Mouse (Mus musculus) midbrain, embryonic 12.5 days (tissue): ENCODE measurements around the gene Bcas3. TPM values are rescaled to one million over a fixed set of nuclear protein-coding genes. Genes with fewer than 3 reads are reported as not detected.

Experiments used
- ATAC-seq: fragments of 200-750 bp; cut with Nextera tagmentation; 2 replicates; pipeline ENCODE4 v1.8.0; 2017; ENCODE audit warnings: low read depth, moderate TSS enrichment, moderate library complexity; ENCODE audit not compliant: low FRiP score
- H3K27ac ChIP-seq: fragments of 300-500 bp; sonication (generic); replicated peaks from 2 replicates; pipeline ENCODE4 v1.5.1; 2016; ENCODE audit warnings: mild to moderate bottlenecking
- H3K27me3 ChIP-seq: fragments of 300-500 bp; sonication (generic); 2 replicates; pipeline ENCODE4 v1.6.1; 2016; ENCODE audit warnings: mild to moderate bottlenecking
- H3K36me3 ChIP-seq: fragments of 300-500 bp; sonication (generic); 2 replicates; pipeline ENCODE4 v1.6.1; 2016
- H3K4me1 ChIP-seq: fragments of 300-500 bp; sonication (generic); 2 replicates; pipeline ENCODE4 v1.6.1; 2016
- H3K4me2 ChIP-seq: fragments of 300-500 bp; sonication (generic); replicated peaks from 2 replicates; pipeline ENCODE4 v1.6.1; 2016; ENCODE audit warnings: mild to moderate bottlenecking, moderate library complexity
- H3K4me3 ChIP-seq: fragments of 300-500 bp; sonication (generic); 2 replicates; pipeline ENCODE4 v1.5.1; 2016; ENCODE audit warnings: mild to moderate bottlenecking
- H3K9ac ChIP-seq: fragments of 300-500 bp; sonication (generic); replicated peaks from 2 replicates; pipeline ENCODE4 v1.6.1; 2016; ENCODE audit warnings: mild to moderate bottlenecking, moderate library complexity
- H3K9me3 ChIP-seq: fragments of 300-500 bp; sonication (generic); 2 replicates; pipeline ENCODE4 v1.6.1; 2016; ENCODE audit warnings: mild to moderate bottlenecking
- WGBS: fragments of 180-500 bp; shearing (Covaris S2); methylation state at CpG from one replicate; pipeline ENCODE4 v1.1.7; 2016; 5-methylcytosine and 5-hydroxymethylcytosine counted together
- polyA plus RNA-seq: library from polyadenylated mRNA; unstranded; fragments of >200 nt; fragmentation: Nextera tagmentation; extraction: Ambion mirVana; gene quantifications from 2 replicates; pipeline ENCODE4 v1.2.1, GENCODE M21; 2016

Gene Bcas3
- polyA plus RNA-seq, 1 experiment from 2014 or later, result 26.8 TPM

- Histone ChIP-seq H3K27ac (no peak overlapping the region), H3K9me3 (no peaks in the 10 kb centered on the region), H3K27me3 (peaks cover 16% of the 10 kb centered on the region), H3K36me3 (no peaks in the 10 kb centered on the region), H3K4me1 (no peaks in the 10 kb centered on the region; the same call in none of the 2 replicates), H3K4me2 (no peak overlapping the region), H3K4me3 (no peak overlapping the region), H3K9ac (no peak overlapping the region)
- no peak for ATAC-seq
- WGBS, result 66% methylated on average over 4 of the region's 4 CpGs
Measured at GRCm38 (mm10) chr11:85780303-85780702, 427.3 kb downstream of the Bcas3 start.

- WGBS, result 86% methylated on average over 3 of the region's 3 CpGs
- Histone ChIP-seq H3K27me3 (peaks cover 7% of the 10 kb centered on the region), H3K9me3 (no peaks in the 10 kb centered on the region), H3K36me3 (no peaks in the 10 kb centered on the region), H3K4me3 (no peak overlapping the region), H3K9ac (no peak overlapping the region), H3K4me2 (no peak overlapping the region), H3K27ac (no peak overlapping the region), H3K4me1 (no peaks in the 10 kb centered on the region; the same call in 1 of the 2 replicates)
- no peak for ATAC-seq
Measured at GRCm38 (mm10) chr11:85786113-85786718, 433.2 kb downstream of the Bcas3 start.

GRCm38 (mm10) chr11:85789750-85790149 lies 436.8 kb downstream of the Bcas3 start:
- Histone ChIP-seq H3K4me1 (no peaks in the 10 kb centered on the region; the same call in 1 of the 2 replicates), H3K4me2 (no peak overlapping the region)
- 86% methylated on average over 7 of the region's 7 CpGs for WGBS

GRCm38 (mm10) chr11:85790267-85790666 lies 437.3 kb downstream of the Bcas3 start:
- ATAC-seq, result no peak
- WGBS, result 88% methylated on average over 2 of the region's 2 CpGs
- peaks cover 7% of the 10 kb centered on the region; the same call in 1 of the 2 replicates for H3K27me3 ChIP-seq
- no peaks in the 10 kb centered on the region for H3K36me3 ChIP-seq
- H3K4me2 ChIP-seq, result no peak overlapping the region
- no peak overlapping the region for H3K9ac ChIP-seq
- H3K4me1 ChIP-seq, result no peaks in the 10 kb centered on the region; the same call in 1 of the 2 replicates
- H3K27ac ChIP-seq, result no peak overlapping the region
- no peak overlapping the region for H3K4me3 ChIP-seq
- H3K9me3 ChIP-seq, result no peaks in the 10 kb centered on the region

More at GRCm38 (mm10) chr11:85789750-85790149, 436.8 kb downstream of the Bcas3 start:
- H3K9me3 ChIP-seq, result no peaks in the 10 kb centered on the region
- no peak for ATAC-seq
- H3K9ac ChIP-seq, result no peak overlapping the region
- no peaks in the 10 kb centered on the region for H3K36me3 ChIP-seq
- H3K4me3 ChIP-seq, result no peak overlapping the region
- peaks cover 7% of the 10 kb centered on the region; the same call in 1 of the 2 replicates for H3K27me3 ChIP-seq
- H3K27ac ChIP-seq, result no peak overlapping the region

GRCm38 (mm10) chr11:85791212-85791611 lies 438.2 kb downstream of the Bcas3 start:
- peaks cover 7% of the 10 kb centered on the region; the same call in 1 of the 2 replicates for H3K27me3 ChIP-seq
- H3K9me3 ChIP-seq, result no peaks in the 10 kb centered on the region
- no peak overlapping the region for H3K27ac ChIP-seq
- no peaks in the 10 kb centered on the region for H3K36me3 ChIP-seq
- ATAC-seq, result no peak
- H3K9ac ChIP-seq, result no peak overlapping the region
- WGBS, result 85% methylated on average over 1 of the region's 1 CpGs
- H3K4me3 ChIP-seq, result no peak overlapping the region
- H3K4me1 ChIP-seq, result no peaks in the 10 kb centered on the region
- H3K4me2 ChIP-seq, result no peak overlapping the region

- WGBS, result 71% methylated on average over 12 of the region's 12 CpGs
- no peaks in the 10 kb centered on the region for H3K36me3 ChIP-seq
- ATAC-seq, result no peak
- no peak overlapping the region for H3K27ac ChIP-seq
- no peaks in the 10 kb centered on the region for H3K4me1 ChIP-seq
- no peak overlapping the region for H3K4me3 ChIP-seq
- no peaks in the 10 kb centered on the region for H3K9me3 ChIP-seq
- H3K9ac ChIP-seq, result no peak overlapping the region
- no peaks in the 10 kb centered on the region; the same call in 1 of the 2 replicates for H3K27me3 ChIP-seq
- no peak overlapping the region for H3K4me2 ChIP-seq
Measured at GRCm38 (mm10) chr11:85792534-85793215, 439.7 kb downstream of the Bcas3 start.

GRCm38 (mm10) chr11:85799456-85799855 lies 446.5 kb downstream of the Bcas3 start:
- H3K4me3 ChIP-seq, result no peak overlapping the region
- H3K27me3 ChIP-seq, result no peaks in the 10 kb centered on the region
- H3K27ac ChIP-seq, result no peak overlapping the region
- H3K9ac ChIP-seq, result no peak overlapping the region
- no peaks in the 10 kb centered on the region for H3K36me3 ChIP-seq
- ATAC-seq, result no peak
- H3K9me3 ChIP-seq, result no peaks in the 10 kb centered on the region
- H3K4me2 ChIP-seq, result no peak overlapping the region
- WGBS, result 87% methylated on average over 4 of the region's 4 CpGs
- H3K4me1 ChIP-seq, result no peaks in the 10 kb centered on the region

GRCm38 (mm10) chr11:85799856-85800255 lies 446.9 kb downstream of the Bcas3 start:
- Histone ChIP-seq H3K27me3 (no peaks in the 10 kb centered on the region), H3K4me1 (no peaks in the 10 kb centered on the region), H3K4me3 (no peak overlapping the region), H3K9me3 (no peaks in the 10 kb centered on the region), H3K27ac (no peak overlapping the region), H3K36me3 (no peaks in the 10 kb centered on the region), H3K9ac (no peak overlapping the region), H3K4me2 (no peak overlapping the region)
- no peak for ATAC-seq
- WGBS, result 64% methylated on average over 19 of the region's 19 CpGs

GRCm38 (mm10) chr11:85800380-85800779 lies 447.4 kb downstream of the Bcas3 start:
- Histone ChIP-seq H3K4me1 (no peaks in the 10 kb centered on the region), H3K27ac (no peak overlapping the region), H3K9ac (no peak overlapping the region), H3K9me3 (no peaks in the 10 kb centered on the region), H3K36me3 (no peaks in the 10 kb centered on the region), H3K4me2 (no peak overlapping the region), H3K4me3 (no peak overlapping the region), H3K27me3 (0 out of 2 replicates have a peak, but pooled peaks cover 4% of the 10 kb centered on the region)
- ATAC-seq, result no peak
- 81% methylated on average over 11 of the region's 11 CpGs for WGBS

- 76% methylated on average over 5 of the region's 5 CpGs for WGBS
- ATAC-seq, result no peak
- Histone ChIP-seq H3K9me3 (no peaks in the 10 kb centered on the region), H3K4me1 (no peaks in the 10 kb centered on the region), H3K36me3 (no peaks in the 10 kb centered on the region), H3K9ac (no peak overlapping the region), H3K27me3 (0 out of 2 replicates have a peak, but pooled peaks cover 8% of the 10 kb centered on the region), H3K4me3 (no peak overlapping the region), H3K4me2 (no peak overlapping the region), H3K27ac (no peak overlapping the region)
Measured at GRCm38 (mm10) chr11:85804048-85804447, 451.1 kb downstream of the Bcas3 start.

GRCm38 (mm10) chr11:85805779-85806178 lies 452.8 kb downstream of the Bcas3 start:
- Histone ChIP-seq H3K4me1 (no peaks in the 10 kb centered on the region), H3K27me3 (0 out of 2 replicates have a peak, but pooled peaks cover 8% of the 10 kb centered on the region), H3K4me2 (no peak overlapping the region), H3K36me3 (no peaks in the 10 kb centered on the region), H3K9me3 (no peaks in the 10 kb centered on the region), H3K4me3 (no peak overlapping the region), H3K9ac (no peak overlapping the region), H3K27ac (no peak overlapping the region)
- ATAC-seq, result no peak
- WGBS, result 74% methylated on average over 1 of the region's 1 CpGs

GRCm38 (mm10) chr11:85807353-85807752 lies 454.4 kb downstream of the Bcas3 start:
- Histone ChIP-seq H3K27me3 (0 out of 2 replicates have a peak, but pooled peaks cover 21% of the 10 kb centered on the region), H3K4me3 (no peak overlapping the region), H3K9ac (no peak overlapping the region), H3K9me3 (no peaks in the 10 kb centered on the region), H3K4me2 (no peak overlapping the region), H3K27ac (no peak overlapping the region), H3K36me3 (no peaks in the 10 kb centered on the region), H3K4me1 (no peaks in the 10 kb centered on the region)
- no peak for ATAC-seq
- WGBS, result 86% methylated on average over 11 of the region's 11 CpGs
